Mouse (Mus musculus) intestine, embryonic 14.5 days (tissue): Measurements from ENCODE around the gene Nanos3. TPM values are rescaled to one million over a fixed set of nuclear protein-coding genes. Genes with fewer than 3 reads are reported as not detected.
A peak's percentile ranks its signal among the peaks of the same experiment; 100 is the strongest.

Experiments
- ATAC-seq: fragments of 200-750 bp; cut with Nextera tagmentation; replicated peaks from 2 replicates; pipeline ENCODE4 v1.8.0; 2017; ENCODE audit warnings: low read depth, moderate number of reproducible peaks, moderate TSS enrichment, moderate library complexity; ENCODE audit not compliant: low FRiP score, low TSS enrichment
- DNase-seq: peaks from one replicate; pipeline ENCODE4 v3.0.0-alpha.2; 2018; ENCODE audit warnings: low spot score
- H3K27ac ChIP-seq: fragments of 300-500 bp; sonication (generic); 2 replicates; pipeline ENCODE4 v1.5.1; 2014; ENCODE audit warnings: low read depth, mild to moderate bottlenecking, control low read depth
- H3K27me3 ChIP-seq: fragments of 300-500 bp; sonication (generic); replicated peaks from 2 replicates; pipeline ENCODE4 v1.6.1; 2014; ENCODE audit warnings: low read length, control low read depth; ENCODE audit not compliant: control insufficient read depth, insufficient read depth
- H3K36me3 ChIP-seq: fragments of 300-500 bp; sonication (generic); 2 replicates; pipeline ENCODE4 v1.6.1; 2014; ENCODE audit warnings: low read length, control low read depth; ENCODE audit not compliant: control insufficient read depth, insufficient read depth
- H3K4me1 ChIP-seq: fragments of 300-500 bp; sonication (generic); replicated peaks from 2 replicates; pipeline ENCODE4 v1.6.1; 2014; ENCODE audit warnings: low read length, control low read depth, mixed read lengths; ENCODE audit not compliant: control insufficient read depth, insufficient read depth
- H3K4me2 ChIP-seq: fragments of 300-500 bp; sonication (generic); 2 replicates; pipeline ENCODE4 v1.6.1; 2014; ENCODE audit warnings: low read length
- H3K4me3 ChIP-seq: fragments of 300-500 bp; sonication (generic); 2 replicates; pipeline ENCODE4 v1.5.1; 2014; ENCODE audit warnings: low read depth, low read length, control low read depth, mixed read lengths
- H3K9ac ChIP-seq: fragments of 300-500 bp; sonication (generic); 2 replicates; pipeline ENCODE4 v1.6.1; 2014; ENCODE audit warnings: mild to moderate bottlenecking, low read length
- H3K9me3 ChIP-seq: fragments of 300-500 bp; sonication (generic); 2 replicates; pipeline ENCODE4 v1.6.1; 2016; ENCODE audit warnings: low read length, control low read depth; ENCODE audit not compliant: control insufficient read depth
- whole genome bisulfite sequencing: fragments of 180-500 bp; shearing (Covaris S2); extraction: QIAGEN DNeasy Blood & Tissue Kit; methylation state at CpG from one replicate; pipeline ENCODE4 v1.1.7; 2014; 5-methylcytosine and 5-hydroxymethylcytosine counted together
- polyA plus RNA-seq: library from polyadenylated mRNA; unstranded; fragments of >200 nt; fragmentation: Nextera tagmentation; extraction: Ambion mirVana; gene quantifications from 2 replicates; pipeline ENCODE4 v1.2.1, GENCODE M21; 2014

The Nanos3 gene
- polyA plus RNA-seq, 1 experiment from 2014 or later = 4.1 TPM

DNA sequence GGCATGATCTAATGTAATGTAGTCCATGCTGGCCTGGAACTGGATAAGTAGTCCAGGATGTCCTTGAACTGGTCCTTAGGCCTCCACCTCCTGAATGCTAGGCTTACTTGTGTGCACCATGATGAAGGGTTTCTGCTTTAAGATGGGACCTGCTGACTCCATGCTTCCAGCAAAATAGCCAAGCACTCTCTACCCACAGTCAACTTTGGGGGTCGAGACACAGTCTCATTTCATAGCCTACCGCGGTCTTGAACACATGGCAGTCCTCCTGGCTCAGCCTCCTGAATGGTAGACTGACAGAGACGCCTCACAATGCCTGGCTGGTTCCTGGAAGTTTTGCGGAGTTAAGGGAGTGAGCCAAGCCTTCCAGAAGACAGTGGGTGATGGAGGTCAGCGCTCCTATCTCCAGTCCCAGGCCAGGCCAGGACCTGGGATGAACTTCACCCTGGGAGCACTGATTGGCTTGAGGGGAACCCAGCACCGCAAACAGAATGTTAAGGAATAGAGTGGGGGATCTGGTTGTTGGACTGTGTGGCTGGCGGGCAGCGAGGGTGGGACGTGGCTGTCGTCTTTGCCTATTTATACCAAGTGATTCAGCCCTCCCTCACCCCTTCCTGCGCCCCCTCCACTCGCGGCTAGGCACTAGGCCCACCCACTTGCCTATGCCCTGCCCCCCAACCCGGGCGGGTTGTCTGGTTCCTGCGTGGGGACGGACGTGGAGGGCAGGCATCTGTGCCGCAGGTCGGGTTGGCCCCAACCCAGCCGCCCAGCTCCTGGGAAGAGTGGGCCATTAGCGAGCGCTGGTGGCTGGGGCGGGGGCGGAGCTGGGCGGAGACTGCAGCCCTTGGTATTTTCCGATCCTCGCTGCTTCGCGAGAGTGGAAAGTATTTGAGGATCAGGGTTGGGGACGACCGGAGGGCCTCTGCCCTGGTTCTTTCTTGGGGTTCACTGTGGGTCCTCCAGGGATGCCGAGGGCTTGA, 18.2 kb upstream of the Nanos3 start:
- peak overlapping the region; percentile 91 for H3K27ac ChIP-seq
- peak; percentile 88 for DNase-seq
- H3K4me3 ChIP-seq = peak overlapping the region; percentile 71
- H3K4me1 ChIP-seq = peaks cover 63% of the 10 kb centered on the region
- no peaks in the 10 kb centered on the region for H3K9me3 ChIP-seq
- no peaks in the 10 kb centered on the region for H3K27me3 ChIP-seq
- peaks cover 15% of the 10 kb centered on the region for H3K36me3 ChIP-seq
- WGBS = 9% methylated on average over 34 of the region's 34 CpGs
- peak overlapping the region; percentile 66 for H3K9ac ChIP-seq
- peak overlapping the region; percentile 95 for H3K4me2 ChIP-seq
- peak; percentile 38 for ATAC-seq

DNA sequence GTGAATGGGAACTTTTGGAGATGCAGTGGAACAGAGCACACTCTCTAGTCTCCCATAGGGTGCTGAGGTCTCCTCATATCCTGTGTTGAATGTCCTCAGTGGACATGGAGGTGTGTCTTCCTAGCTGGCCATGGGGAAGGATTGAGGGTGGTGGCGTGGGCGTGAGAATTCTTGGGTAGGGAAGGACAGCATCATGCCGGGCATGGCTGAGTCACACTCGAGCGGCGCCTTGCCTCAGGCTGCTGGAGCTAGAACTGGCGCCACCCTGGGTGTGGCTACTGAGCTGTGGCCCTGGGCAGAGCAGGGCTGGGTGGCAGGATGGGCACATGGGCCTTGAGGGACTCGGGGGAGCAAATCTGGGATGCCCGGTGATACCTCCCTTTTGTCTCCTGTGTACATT, 17.4 kb upstream of the Nanos3 start:
- peaks cover 15% of the 10 kb centered on the region for H3K36me3 ChIP-seq
- H3K27me3 ChIP-seq = no peaks in the 10 kb centered on the region
- WGBS = 88% methylated on average over 9 of the region's 9 CpGs
- no peak for ATAC-seq
- H3K4me3 ChIP-seq = peak overlapping the region; percentile 71
- peak overlapping the region; percentile 82; the same call in 1 of the 2 replicates for H3K9ac ChIP-seq
- peak overlapping the region; percentile 91 for H3K27ac ChIP-seq
- no peaks in the 10 kb centered on the region for H3K9me3 ChIP-seq
- H3K4me2 ChIP-seq = peak overlapping the region; percentile 95
- H3K4me1 ChIP-seq = peaks cover 62% of the 10 kb centered on the region
- DNase-seq = no peak

DNA sequence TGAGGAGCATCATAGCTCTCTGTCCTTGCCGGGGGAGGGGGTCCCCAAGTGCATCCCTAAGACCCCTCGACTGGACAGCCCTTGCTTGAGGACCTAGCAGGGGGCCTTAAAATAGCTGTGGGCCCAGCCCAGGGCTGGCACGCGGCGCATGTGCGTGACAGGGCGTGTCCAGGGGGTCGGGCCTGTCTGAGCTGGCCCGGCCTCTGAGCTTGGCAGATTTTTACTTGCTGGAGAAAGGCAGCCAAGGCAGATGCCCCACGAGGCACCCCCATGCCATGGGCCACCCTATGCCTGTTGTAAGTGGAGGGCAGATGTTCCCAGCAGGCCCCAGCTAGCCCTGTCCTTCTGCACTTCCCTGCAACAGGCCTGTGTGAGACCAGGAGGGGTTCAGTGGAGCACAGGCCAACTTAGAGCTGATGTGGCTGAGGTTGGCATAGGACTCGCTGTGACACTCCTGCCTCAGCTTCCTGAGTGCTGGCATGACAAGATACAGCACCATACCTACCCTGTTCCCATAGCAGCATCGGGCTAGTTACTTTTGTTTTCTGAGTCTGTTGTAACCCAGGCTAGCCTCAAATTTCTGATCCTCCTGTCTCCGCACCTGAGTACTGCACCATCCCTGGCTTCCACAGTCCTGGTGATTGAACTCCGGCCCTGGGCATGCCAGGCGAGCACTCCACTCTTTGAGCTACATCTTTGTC, 16.7 kb upstream of the Nanos3 start:
- Histone ChIP-seq H3K4me3 (peak overlapping the region; percentile 71), H3K4me1 (peaks cover 58% of the 10 kb centered on the region), H3K27me3 (no peaks in the 10 kb centered on the region), H3K27ac (peak overlapping the region; percentile 99), H3K4me2 (peak overlapping the region; percentile 95), H3K9me3 (no peaks in the 10 kb centered on the region), H3K9ac (peak overlapping the region; percentile 82), H3K36me3 (peaks cover 8% of the 10 kb centered on the region)
- DNase-seq = peak; percentile 72
- WGBS = 52% methylated on average over 15 of the region's 15 CpGs
- no peak for ATAC-seq

DNA sequence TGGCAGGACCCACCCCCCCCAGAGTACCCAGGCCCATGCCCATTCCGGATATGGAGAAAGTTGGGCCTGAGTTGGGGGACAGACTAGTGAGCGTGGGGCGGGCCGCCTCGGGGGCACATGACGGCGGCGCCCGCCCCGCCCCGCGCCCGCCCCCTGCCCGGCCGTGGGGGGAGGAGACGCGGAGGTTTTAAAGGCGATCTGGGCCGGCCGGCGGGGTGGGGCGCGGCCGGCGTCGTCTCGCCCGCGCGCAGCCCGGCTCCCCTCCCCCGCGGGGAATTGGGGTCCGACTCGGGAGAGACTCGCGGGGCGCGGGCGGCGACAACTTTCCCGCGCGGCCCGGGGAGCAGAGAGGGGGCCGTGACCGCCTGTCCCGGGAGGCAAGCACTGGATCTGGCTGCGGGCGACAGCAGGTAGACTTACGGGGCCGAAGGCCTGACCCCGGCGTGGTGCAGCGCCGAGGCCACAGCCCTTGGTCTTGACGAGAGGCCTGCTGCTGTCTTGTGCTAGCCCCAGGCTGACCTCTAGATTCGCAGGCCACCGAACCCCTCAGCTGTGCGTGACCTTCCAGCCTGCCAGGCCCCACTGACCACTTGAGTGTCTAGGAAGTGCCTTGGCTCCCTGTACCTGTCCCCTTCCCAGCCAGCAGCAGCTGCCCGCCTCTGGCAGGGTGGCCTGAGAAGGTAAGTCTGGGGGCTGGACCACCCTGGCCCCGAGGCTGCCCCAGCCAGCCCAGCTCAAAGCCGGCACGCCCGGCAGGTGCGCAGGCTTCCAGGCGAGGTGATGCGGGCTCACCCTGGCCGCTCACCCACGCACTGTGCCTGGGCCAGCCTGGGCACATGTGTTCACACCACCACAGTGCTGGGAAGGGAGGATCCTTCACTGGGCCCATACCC, 15.9 kb upstream of the Nanos3 start:
- Histone ChIP-seq H3K4me1 (peaks cover 58% of the 10 kb centered on the region), H3K4me2 (peak overlapping the region; percentile 95), H3K9me3 (no peaks in the 10 kb centered on the region), H3K9ac (peak overlapping the region; percentile 82), H3K4me3 (peak overlapping the region; percentile 71), H3K36me3 (peaks cover 7% of the 10 kb centered on the region; the same call in 1 of the 2 replicates), H3K27me3 (no peaks in the 10 kb centered on the region), H3K27ac (peak overlapping the region; percentile 99)
- WGBS = 5% methylated on average over 38 of the region's 70 CpGs
- DNase-seq (peak; percentile 80), ATAC-seq (peak; percentile 20; the same call in 1 of the 2 replicates)

DNA sequence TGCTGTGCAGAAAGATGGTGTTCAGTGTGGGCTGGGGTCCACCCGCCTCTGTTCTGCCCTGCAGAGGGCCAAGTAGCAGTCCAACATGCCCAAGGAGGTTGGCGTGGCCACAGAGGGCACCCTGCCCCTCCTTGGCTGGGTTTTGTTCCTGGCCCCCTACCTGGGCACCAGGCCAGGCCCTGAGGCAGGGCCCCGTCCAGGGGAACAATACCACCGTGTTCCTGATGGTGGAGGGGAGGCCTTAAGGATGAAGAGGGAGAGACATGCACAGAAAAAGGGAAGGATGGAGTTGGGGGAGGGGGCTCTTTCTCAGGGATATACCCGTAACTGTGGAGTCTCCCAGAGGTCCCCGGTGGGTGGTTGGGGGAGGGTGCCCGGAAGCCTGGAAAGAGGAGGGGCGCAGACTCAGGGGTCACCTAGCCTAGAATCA, 15.1 kb upstream of the Nanos3 start:
- DNase-seq (no peak), ATAC-seq (no peak)
- H3K36me3 ChIP-seq = no peaks in the 10 kb centered on the region; the same call in 1 of the 2 replicates
- peaks cover 58% of the 10 kb centered on the region for H3K4me1 ChIP-seq
- WGBS = 32% methylated on average over 8 of the region's 8 CpGs
- no peaks in the 10 kb centered on the region for H3K27me3 ChIP-seq
- H3K9me3 ChIP-seq = no peaks in the 10 kb centered on the region
- peak overlapping the region; percentile 99 for H3K27ac ChIP-seq
- peak overlapping the region; percentile 82 for H3K9ac ChIP-seq
- peak overlapping the region; percentile 95 for H3K4me2 ChIP-seq
- H3K4me3 ChIP-seq = peak overlapping the region; percentile 71

DNA sequence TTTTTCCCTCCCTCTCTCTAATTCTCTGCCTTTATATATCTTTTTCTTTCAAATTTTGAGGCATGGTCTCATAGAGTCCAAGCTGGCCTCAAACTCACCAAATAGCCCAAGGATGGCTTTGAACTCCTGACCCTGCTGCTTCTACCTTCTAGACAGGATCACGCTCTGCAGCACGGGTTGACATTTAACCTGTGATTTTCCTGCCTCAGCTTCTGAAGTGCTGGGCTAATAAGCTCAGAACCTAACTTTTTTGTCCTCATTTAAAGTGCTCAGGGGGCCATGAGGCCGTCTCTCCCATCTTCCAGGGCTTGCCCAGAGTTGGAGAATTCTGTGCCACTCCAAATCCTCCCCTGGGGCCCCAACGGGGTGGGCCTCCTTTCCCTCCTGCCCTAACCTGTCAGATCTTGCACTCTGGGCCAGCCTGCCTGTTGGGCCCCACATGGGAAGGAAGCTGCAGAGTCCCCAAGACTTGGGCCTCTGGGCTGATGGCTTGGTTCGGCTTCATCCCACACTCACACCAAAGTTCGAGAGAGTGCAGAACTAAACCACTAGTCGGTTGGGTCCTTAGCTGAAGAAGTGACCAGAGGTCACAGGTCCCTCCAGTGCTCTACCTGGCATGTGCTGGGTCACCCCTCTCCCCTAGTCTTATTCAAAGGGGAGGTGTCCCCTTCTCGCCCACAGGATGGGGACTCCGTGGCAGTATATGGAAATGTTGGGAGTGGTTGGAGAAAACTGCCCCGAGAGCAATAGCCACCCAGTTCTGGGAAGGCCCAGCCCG, 14.5 kb upstream of the Nanos3 start:
- H3K36me3 ChIP-seq = no peaks in the 10 kb centered on the region; the same call in 1 of the 2 replicates
- H3K4me1 ChIP-seq = peaks cover 58% of the 10 kb centered on the region
- no peak for ATAC-seq
- WGBS = 42% methylated on average over 11 of the region's 11 CpGs
- H3K9me3 ChIP-seq = no peaks in the 10 kb centered on the region
- peak overlapping the region; percentile 99 for H3K27ac ChIP-seq
- no peak for DNase-seq
- H3K27me3 ChIP-seq = no peaks in the 10 kb centered on the region
- H3K9ac ChIP-seq = peak overlapping the region; percentile 82
- H3K4me3 ChIP-seq = no peak overlapping the region
- peak overlapping the region; percentile 95; the same call in 1 of the 2 replicates for H3K4me2 ChIP-seq

DNA sequence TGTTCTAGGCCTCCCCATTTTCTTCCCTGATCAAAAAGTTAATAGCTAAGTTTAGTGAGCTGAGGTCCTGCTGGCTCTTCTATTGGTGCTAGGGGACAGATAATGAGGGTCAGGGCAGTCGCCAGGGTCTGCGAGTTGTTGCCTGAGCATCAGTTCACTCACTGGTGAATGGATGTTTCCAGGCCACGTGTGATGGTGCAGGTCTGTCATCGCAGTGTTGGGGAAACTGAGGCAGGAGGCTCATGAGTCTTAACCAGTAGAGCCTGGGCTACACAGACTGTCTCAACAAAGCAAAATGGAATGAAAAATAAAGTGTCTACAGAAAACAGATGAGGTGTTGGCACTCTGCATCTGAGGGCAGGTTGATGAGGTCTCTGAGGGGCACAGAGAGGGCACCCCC, 13.9 kb upstream of the Nanos3 start:
- ATAC-seq = no peak
- H3K9ac ChIP-seq = peak overlapping the region; percentile 63; the same call in 1 of the 2 replicates
- WGBS = 26% methylated on average over 4 of the region's 4 CpGs
- peak overlapping the region; percentile 99 for H3K27ac ChIP-seq
- no peaks in the 10 kb centered on the region for H3K9me3 ChIP-seq
- H3K4me3 ChIP-seq = no peak overlapping the region
- no peaks in the 10 kb centered on the region for H3K36me3 ChIP-seq
- peak overlapping the region; percentile 56 for H3K4me2 ChIP-seq
- H3K4me1 ChIP-seq = peaks cover 54% of the 10 kb centered on the region
- no peaks in the 10 kb centered on the region for H3K27me3 ChIP-seq
- no peak for DNase-seq
